Mouse (Mus musculus): ENCODE data around the gene Calhm4.
"Not testable (repeated sequence)": the region's sequence is repeated elsewhere in the genome, so short reads cannot be mapped to it uniquely, and the experiment has no call there.

Calhm4 gene

GRCm38 (mm10) chr10:34018746-34019301 lies 25.3 kb downstream of the Calhm4 start:
- Histone ChIP-seq H3K4me3 (replicated peaks; ENCODE audit: low read length) (peak overlapping the region; percentile 95), H3K9me3 (ENCODE audit: low read length) (no peaks in the 10 kb centered on the region), H3K27me3 (ENCODE audit: insufficient read depth, low read length) (no peaks in the 10 kb centered on the region), H3K4me1 (replicated peaks; ENCODE audit: low read depth, low read length) (peaks cover 40% of the 10 kb centered on the region), H3K36me3 (ENCODE audit: insufficient read depth, low read length) (peaks cover 22% of the 10 kb centered on the region)
- TF ChIP-seq NANOG (IDR thresholded peaks at IDR 0.05; ENCODE audit: borderline replicate concordance, low read length) (no peak), POU5F1 (IDR thresholded peaks at IDR 0.05; ENCODE audit: borderline replicate concordance, low read length) (no peak), CTCF (conservative IDR thresholded peaks at IDR 0.05; ENCODE audit: low read length) (no peak)

- peaks cover 28% of the 10 kb centered on the region for H3K4me1 ChIP-seq (replicated peaks; ENCODE audit: low read depth, low read length)
- no peaks in the 10 kb centered on the region for H3K27me3 ChIP-seq (ENCODE audit: insufficient read depth, low read length)
- TF ChIP-seq NANOG (IDR thresholded peaks at IDR 0.05; ENCODE audit: borderline replicate concordance, low read length) = no peak
- TF ChIP-seq POU5F1 (IDR thresholded peaks at IDR 0.05; ENCODE audit: borderline replicate concordance, low read length) = no peak
- TF ChIP-seq CTCF (conservative IDR thresholded peaks at IDR 0.05; ENCODE audit: low read length) = no peak
- no peaks in the 10 kb centered on the region for H3K9me3 ChIP-seq (ENCODE audit: low read length)
- no peak overlapping the region for H3K4me3 ChIP-seq (replicated peaks; ENCODE audit: low read length)
- H3K36me3 ChIP-seq (ENCODE audit: insufficient read depth, low read length) = peaks cover 39% of the 10 kb centered on the region
These were observed 30.9 kb downstream of the Calhm4 start for GRCm38 (mm10) chr10:34013241-34013640.

- TF ChIP-seq CTCF (conservative IDR thresholded peaks at IDR 0.05; ENCODE audit: low read length) (no peak), NANOG (IDR thresholded peaks at IDR 0.05; ENCODE audit: borderline replicate concordance, low read length) (no peak), POU5F1 (IDR thresholded peaks at IDR 0.05; ENCODE audit: borderline replicate concordance, low read length) (no peak)
- Histone ChIP-seq H3K27me3 (ENCODE audit: insufficient read depth, low read length) (no peaks in the 10 kb centered on the region), H3K36me3 (ENCODE audit: insufficient read depth, low read length) (peaks cover 46% of the 10 kb centered on the region), H3K4me3 (replicated peaks; ENCODE audit: low read length) (no peak overlapping the region), H3K9me3 (ENCODE audit: low read length) (no peaks in the 10 kb centered on the region), H3K4me1 (replicated peaks; ENCODE audit: low read depth, low read length) (peaks cover 22% of the 10 kb centered on the region)
These were observed 31.5 kb downstream of the Calhm4 start for GRCm38 (mm10) chr10:34012581-34012980.

- H3K27me3 ChIP-seq (ENCODE audit: insufficient read depth, low read length) = no peaks in the 10 kb centered on the region
- H3K4me3 ChIP-seq (replicated peaks; ENCODE audit: low read length) = no peak overlapping the region
- no peak for TF ChIP-seq POU5F1 (IDR thresholded peaks at IDR 0.05; ENCODE audit: borderline replicate concordance, low read length)
- TF ChIP-seq CTCF (conservative IDR thresholded peaks at IDR 0.05; ENCODE audit: low read length) = no peak
- TF ChIP-seq NANOG (IDR thresholded peaks at IDR 0.05; ENCODE audit: borderline replicate concordance, low read length) = no peak
- no peaks in the 10 kb centered on the region for H3K9me3 ChIP-seq (ENCODE audit: low read length)
- peaks cover 94% of the 10 kb centered on the region for H3K36me3 ChIP-seq (ENCODE audit: insufficient read depth, low read length)
- H3K4me1 ChIP-seq (replicated peaks; ENCODE audit: low read depth, low read length) = no peaks in the 10 kb centered on the region
These were observed 45.7 kb downstream of the Calhm4 start for GRCm38 (mm10) chr10:33998397-33998796.

GRCm38 (mm10) chr10:33996686-33997085 lies 47.4 kb downstream of the Calhm4 start:
- H3K4me1 ChIP-seq (replicated peaks; ENCODE audit: low read depth, low read length); H3K27me3 ChIP-seq (ENCODE audit: insufficient read depth, low read length); H3K4me3 ChIP-seq (replicated peaks; ENCODE audit: low read length); H3K9me3 ChIP-seq (ENCODE audit: low read length): not testable (repeated sequence)
- peaks cover 94% of the 10 kb centered on the region for H3K36me3 ChIP-seq (ENCODE audit: insufficient read depth, low read length)

All from E14TG2a.4 (cell line).